Mouse (Mus musculus): ENCODE measurements around the gene Gna13. TPM values are rescaled to one million over a fixed set of nuclear protein-coding genes. Genes with fewer than 3 reads are reported as not detected.
A peak's percentile ranks its signal among the peaks of the same experiment; 100 is the strongest.

The Gna13 gene
- polyA plus RNA-seq, 2 experiments from 2014 or later = 55.1 to 57.8 TPM

DNA sequence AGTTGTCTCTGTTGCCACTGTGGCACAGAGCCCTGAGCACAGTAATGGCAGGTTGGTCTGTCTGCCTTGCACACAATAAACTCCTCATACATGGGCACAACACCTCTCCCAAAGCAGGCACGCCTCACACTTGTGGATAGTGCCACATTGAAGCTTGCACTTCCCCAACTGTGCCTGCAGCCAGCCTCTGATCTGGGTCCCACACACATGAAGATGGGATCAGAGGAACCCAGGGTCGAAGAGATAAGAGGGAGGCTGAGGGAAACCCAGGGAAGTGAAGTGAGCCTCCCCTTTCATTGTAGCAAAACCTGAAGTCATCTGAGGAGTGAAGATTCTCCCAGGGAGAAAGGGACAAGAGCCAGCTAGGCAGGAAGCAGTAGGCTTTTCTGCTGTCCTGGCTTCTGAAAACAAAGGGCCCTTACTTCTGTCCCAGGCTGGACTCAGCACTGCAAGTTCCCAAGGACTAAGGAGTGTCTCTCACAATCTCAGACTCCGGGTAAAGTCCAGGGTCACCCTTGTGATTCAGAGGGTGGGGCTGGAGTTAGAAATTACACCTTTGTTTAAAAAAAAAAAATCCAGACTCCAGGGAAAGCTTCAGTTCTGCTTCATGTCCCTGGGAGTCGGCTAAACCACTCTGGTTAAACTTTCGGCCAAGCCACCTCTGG lies 12.8 kb upstream of the Gna13 start:
- no peak for ATAC-seq

DNA sequence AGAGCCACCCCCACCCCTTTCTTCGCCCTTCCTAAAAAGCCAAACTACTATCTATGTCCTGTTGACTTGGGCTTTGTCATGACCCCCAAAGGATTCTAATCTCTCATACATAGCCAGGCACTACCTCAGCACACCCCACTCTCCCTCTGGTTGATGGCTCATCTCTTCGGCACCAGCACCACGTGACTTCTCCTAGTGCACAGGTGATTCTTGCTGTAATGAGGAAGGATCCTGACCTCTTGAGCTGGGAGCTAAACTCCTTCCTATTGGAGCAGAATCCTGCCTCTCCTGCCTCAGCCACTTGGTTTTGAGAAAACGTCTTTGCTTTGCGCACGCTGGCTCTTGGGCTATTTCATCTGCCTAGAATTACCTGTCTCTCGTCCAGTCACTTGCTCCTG lies 12.3 kb upstream of the Gna13 start:
- ATAC-seq = no peak

DNA sequence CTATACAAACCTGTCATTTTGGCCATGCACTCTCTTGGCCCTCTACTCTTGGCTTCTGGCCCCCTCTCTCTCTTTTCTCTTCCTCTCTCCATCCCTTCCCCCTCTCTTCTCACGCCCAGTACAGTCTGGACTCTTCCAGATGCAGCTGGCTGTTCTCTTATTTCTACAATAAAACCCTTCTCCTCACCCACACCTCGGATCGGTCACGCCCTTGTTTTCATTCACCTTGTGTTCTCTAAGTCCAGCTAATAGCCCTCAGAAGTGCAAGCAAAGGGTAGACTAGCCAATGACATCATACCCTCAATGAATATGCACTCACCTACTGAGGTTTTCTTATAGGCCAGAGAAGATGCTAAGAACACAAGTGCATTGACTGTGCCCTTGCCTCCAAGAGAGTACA lies 11.1 kb upstream of the Gna13 start:
- ATAC-seq = no peak

DNA sequence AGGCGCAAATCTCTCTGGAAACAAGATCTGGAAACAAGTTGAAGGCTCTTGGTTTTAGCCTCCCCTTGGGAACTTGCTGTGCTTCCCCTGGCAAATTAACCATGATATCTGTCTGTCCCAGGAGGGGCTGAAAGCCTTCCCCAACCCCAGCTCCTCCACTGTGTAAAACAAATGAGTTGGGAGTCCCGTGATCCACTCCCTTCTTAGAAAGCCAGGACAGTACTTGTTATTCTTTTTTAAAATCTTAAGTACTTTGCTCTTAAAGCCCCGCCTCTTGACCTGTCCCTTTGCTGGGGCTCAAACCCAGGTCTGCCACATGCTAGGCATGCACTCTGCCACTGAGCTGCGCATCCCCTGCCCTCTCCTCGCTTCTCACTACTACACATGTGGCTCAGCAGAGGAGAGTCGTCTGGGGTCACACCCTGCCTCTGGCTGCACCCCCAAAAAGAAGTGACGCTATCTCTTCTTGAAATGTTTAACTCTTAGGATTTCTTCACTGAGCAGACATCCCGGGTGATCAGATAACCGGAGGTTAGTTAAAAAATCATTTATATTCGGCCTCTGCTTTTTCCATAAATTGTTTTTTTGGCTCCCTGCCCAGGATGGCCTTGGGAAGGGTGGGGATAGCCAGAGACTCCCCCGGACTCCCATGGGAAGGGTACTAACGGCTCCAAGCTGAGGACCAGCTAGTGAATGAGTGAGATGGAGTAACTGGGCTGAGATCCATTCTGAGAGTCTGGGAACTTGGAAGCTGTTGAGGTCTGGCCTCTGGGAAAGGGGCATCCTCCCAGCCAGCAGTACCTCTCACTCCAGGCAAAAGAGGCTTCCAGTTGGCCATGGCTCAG lies 9.0 kb upstream of the Gna13 start:
- ATAC-seq = no peak

DNA sequence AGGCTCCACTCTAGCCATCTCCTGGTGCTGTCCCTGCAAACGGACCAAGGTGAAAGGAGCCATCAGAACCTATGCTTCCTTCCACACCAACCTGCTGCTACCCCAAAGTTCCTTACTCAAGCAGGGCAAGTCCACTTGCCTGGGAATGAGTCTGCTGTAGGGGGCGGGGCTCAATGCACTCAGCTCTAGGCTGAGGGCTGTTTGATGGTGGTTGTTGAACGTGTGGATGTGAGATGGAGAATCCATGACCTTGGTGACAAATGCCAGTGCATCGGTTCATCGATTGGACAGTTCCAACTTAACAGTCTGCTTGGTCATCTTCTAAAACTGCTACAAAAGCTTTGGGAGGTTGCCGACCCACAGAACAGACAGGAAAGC lies 8.4 kb upstream of the Gna13 start:
- ATAC-seq = no peak

DNA sequence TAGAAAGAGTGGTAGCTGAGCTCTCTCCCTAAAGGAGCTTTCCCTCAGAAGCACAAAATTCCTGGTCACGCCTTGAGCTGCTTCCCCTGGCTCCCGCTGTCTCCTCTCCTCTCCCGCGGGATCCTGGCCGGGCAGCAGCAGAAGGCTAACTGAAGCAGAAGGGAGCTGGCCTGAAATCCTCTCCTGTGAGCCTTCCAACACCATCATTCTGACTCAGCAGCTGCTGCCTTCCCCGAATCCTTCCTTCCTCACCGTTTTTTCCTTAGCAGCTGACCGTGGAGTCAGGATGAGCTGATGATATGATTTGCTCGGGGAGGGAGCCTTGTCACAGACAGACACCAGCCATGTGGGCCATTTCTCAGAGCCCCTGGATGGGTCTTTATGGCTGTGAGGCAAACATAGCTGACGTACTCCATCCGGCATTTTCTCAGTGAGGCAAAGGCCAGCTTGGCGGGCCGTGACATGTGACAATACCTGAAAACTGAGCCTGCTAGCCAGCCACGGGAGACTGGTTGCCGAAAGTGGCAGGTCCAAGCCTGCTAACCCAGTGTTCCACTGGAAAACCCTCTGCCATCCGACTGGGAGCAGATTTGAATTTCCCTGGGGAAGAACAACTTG lies 6.8 kb upstream of the Gna13 start:
- no peak for ATAC-seq

DNA sequence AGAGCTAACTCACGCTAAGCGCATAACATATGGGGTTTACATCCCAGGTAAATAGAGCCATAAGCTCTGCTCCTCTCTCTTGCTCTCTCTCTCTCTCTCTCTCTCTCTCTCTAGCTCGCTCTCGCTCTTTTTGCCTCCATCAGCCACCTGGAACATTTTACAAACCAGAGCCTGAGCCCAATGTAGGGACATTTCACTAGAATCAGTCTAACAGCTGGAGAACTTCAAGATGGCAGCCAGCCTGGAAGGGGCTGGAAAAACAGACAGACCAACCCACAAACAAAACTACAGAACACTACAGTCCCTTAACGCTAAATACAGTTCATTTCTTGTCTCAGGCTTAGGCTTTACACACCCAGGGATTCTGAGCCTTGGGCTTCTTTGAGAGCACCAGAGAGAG lies 5.5 kb upstream of the Gna13 start:
- no peak for ATAC-seq

DNA sequence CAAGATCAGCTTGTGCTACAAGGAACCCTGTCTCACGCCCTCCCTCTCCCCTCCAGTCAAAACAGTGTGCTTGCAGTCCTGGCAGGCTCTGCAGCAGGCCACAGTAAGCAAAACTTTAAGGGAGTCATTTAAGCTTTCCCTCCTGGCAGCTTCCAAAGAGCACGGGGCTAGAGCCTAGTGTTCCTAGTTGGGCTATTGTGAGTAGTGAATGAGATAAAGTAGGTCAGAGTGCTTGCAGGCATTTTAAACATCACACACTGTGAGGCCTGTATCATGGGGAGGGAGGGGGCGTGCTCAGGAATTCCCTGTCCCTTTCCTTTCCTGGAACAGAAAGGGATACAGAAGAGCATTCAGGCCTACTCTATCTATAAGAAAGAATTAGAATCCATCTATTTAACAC lies 4.1 kb upstream of the Gna13 start:
- no peak for ATAC-seq

DNA sequence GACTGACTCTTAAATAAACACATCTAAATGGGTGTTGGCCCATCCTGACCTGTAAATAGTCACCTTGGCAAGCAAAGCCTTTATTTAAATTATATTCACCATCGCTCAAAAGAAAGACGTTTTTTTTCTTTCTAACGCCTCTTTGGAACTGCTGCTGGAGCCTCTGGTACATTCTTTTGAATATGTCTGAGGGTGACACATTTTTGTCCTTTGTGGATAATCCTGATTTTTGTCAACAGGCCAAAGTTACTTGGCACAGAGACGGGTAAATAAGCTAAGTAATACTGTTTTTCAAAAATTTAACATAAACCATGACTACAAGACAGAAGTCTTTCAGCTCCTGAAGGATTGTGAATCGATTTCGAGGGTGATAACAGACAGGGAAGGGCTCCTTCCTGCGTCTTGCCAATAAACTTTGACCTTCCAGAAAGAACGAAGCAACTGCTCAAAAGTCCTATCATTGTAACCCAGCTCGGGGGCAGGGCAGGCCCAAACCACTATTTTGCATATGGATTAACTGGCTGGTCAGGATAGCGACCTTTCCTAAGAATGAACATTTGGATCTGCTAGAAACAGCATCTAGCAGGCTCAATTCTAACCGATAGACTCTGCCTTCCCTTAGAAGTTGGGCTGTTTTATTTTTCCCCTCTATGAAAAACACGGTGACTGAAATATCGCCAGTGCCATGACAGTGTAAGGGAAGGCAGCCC lies 3.4 kb upstream of the Gna13 start:
- no peak for ATAC-seq

DNA sequence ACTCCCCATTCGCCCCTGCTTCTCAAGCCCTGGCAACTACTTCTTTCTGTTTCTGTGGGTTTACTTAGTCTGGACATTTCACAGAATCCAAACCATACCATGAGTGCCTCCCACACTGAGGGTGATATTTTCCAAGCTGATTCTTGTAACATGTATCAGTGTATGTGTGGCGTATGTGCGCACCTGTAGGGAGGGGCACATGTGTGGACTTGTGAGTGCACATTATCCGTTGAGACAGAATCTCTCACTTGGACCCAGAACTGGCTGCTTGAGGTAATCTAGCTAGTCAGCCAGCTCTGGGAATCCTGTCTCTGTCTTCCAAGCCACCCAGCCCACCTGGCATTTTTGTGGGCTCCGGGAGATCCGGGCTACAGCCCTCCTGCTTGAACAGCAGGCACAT lies 2.5 kb upstream of the Gna13 start:
- no peak for ATAC-seq

DNA sequence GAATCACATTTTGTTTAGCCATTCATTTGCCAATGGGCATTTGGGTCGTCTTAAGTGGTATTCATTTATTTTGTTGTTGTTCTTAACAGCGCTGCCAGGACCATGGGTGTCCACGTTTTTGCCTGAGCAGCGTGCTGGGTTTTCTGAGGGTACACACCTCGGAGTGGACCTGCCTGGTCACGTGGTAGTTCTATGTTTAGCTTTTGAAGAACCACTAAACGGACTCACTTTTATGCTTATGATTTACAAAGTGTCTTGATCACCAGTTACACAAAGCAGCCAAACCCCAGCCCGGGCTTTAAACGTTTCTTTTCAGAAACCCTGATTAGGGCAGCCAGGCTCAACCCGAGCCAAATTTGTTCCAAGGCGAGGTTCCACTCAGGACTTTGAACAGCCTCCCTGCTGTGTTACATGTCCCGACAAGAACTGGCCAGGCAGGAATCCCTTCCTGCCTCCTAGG lies 2.0 kb upstream of the Gna13 start:
- no peak for ATAC-seq

DNA sequence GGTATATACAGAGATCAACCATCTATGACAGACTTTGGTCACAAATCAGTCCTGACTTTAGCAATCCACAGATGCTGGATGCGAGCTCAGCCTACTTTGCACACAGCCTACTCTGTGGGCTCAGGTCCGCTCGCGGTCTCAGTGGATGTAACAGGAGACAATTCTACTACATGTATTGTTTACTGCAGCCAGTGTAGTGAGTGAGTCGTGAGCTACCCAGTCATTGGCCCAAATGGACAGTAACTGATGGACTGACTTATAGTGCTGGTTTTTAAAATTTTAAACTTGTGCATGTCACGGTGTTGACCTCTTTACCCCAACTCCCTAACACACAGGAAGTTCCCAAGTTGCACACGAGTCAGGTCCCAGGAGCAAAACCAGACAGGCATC lies 1.4 kb upstream of the Gna13 start:
- ATAC-seq = no peak

DNA sequence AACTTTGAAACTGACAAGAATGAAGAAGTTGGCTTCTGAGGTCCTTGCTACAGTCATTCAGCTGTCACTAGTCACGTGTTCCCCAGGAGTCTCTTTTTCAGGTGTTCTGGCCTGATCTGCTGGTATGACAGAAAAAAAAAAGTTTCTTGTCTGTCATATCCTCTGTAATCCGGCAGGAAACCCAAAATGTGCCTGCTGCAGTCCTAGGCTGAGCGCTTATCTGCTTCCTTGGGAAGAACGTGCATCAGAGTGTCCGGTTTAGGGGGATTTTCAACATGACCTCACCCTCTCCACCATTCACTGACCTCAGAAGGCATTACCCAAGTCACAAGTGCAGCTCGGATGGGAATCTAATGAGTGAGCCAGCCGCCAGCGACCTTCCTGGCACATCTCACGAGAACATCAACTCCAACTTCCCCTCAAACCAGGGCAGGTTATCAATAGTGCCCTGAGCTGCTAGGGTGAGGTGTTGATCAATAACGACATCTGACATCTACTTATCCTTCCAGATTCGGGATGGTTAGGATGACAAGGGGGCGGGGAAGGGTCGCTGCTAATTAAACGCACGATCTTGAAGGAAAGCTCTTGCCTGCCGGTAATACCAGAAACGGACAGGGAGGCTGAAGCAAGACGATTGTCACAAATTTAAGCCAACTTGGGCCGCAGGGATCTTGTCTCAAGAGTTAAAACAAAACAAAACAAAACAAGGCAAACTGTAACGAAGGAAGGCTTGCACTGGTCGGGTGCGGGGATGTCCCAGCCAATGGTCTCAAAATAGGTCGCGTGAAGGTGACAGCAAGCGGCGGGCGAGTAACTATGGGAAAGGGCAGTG lies 784 bp upstream of the Gna13 start:
- peak; percentile 50 for ATAC-seq

DNA sequence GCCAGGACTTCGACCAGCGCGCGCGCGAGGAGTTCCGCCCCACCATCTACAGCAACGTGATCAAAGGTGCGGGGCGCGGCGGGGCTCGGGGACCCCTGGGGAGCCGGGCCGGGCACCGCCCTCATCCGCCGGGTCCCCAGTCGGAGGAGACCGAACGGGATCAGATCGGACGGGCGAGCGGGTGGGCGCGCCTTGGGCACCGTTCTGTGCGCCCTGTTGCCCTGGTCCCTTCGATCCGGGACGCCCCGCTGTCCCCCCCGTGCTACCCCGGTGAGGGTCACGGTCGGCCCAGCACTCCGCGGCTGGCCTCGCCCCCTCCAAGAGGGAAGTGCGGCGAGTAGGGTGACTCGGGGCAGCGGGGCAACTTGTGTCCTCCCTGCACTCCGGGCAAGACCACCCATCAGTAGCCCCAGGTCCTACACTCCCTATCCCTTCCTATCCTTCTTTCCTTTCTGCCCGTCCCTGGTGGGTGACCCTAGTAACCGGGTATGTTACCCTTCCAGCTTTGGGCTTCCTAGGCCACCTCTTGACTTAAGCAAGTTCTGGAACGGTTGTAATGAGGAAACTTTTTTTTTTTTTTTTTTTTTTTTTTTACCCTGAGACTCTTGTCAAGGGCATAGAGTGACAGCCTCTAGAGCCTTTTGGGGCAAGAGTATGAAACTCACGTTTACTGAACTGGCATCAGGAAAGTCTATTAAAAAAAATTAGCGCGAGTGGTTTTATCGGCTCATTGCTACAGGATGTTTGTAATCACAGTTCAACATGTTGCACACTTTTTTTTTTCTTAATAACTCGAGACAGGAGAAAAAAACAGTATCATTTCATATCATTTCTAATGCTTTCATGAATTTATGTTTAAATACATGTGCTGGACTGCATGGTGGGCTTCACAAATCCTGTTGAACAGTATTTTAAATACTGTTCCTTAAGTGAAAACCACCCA lies 831 bp downstream of the Gna13 start:
- peak; percentile 8 for ATAC-seq

DNA sequence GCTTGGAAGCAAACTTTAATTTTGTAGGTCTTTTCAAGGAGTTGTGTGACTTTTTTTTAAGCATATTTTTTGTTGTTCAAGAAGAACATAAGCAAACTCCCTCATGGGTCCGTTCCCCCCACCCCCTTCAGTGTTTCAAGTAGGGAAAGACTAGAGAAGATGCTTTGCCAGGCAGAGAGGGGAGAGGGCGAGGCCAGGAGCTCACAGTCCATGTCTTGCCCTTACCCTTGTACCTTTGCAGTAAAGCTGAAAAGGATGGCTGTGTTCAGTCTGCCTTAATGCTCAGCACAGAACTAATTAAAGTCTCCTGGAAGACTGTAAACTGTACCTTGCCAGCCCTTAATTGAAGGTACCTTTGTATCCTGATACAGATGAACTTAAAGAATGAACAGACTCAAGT lies 1.7 kb downstream of the Gna13 start:
- ATAC-seq = no peak

DNA sequence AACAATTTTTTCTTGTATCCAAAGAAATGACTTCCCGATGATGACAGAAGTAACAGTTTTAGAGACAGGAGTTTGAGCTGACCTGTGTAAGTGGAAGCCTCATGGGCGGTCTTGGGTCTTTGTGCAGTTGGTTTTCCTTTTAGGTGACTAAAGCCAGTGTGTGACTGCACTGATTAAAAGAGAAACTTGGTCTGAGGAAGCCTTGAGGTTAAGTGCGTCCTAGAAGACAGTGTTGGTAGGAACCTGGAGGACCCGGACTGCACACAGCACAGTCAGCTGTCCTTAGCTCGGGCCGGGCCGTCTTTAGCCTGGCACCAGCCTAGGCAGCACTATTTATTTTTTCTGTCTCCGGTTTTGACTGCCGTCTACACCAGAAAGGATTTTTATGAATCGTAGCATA lies 2.2 kb downstream of the Gna13 start:
- ATAC-seq = no peak

DNA sequence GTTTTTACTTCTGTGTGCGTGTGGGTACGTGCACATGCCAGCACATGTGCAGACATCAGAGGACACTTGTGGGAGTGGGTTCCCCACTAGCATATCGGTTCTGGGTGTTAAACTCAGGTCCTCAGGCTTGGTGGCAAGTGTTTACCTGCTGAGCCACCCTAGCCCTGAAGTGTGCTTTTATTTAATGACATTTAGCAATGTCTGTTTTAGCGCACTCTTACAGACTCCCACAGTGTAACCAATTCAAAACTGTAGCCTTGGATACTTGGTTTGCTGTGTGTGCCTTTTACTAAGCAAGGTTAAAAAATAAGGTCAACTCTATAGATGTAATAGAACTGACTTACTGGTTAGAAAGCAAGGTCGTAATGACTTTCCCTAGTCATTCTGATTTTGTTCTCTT lies 3.2 kb downstream of the Gna13 start:
- ATAC-seq = no peak

DNA sequence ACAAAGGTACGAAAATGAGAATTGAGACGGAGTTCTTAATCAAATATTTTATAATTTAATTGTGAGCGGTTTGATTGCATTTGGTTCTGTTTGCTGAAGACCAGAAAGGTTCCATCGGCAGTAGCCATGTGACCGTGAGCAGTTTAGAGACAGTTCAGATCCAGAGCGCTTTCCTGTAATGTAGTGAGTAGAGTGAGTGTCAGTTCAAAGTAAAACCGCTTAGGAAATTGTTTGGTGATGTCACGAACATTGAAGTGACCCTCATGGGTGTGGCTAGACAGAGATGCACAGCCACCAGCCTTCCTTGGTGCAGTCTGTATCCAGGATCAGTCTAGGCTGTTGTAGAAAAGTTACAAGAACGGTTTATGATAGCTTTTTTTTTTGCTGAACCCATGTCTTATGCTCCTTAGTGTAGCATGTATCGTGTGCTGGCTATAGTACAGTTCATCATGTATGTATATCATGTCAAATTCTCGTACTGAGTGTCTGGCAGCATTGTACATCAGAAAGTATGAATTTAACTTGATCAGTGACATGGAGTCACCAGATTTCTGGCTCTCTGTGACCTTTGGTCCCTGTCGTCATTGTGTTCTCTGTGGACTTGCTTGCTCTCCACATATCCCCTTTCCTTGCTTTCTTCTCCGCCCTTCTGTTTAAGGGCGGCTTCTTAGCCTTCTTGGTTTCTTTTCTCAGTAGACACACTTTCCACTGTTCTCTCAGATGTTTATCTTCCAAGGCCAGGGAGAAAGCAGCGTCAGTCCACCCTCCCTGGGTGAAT lies 4.4 kb downstream of the Gna13 start:
- no peak for ATAC-seq

DNA sequence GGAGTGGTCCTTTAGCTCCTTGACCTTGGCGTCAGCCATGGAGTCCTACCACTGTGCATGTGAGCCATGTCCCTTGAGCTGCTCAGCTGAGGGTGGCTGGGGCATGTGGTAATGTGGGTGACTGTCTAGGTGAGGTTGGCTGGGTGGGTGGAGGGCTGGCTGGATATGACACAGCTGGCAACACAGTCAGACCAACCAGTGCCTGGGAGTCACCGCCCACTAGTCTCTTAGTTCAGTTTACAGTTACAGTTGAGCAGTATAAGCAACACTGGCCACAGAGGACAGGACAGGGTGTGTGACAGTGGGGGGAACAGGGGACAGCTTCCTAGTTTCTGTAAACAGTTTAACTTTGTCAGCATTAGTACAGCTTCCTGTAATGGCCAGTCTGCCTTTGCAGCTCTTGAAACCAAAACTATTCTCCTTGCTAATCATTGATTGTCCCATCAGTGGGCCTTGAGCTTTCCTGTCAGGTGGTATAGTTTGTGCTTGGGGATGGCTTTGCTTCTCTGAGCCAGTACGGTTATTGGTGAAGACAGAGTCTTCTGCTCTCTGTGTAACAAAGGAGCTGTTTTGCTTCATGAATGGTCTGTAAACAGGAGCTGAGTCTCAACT lies 6.5 kb downstream of the Gna13 start:
- peak; percentile 65 for ATAC-seq

DNA sequence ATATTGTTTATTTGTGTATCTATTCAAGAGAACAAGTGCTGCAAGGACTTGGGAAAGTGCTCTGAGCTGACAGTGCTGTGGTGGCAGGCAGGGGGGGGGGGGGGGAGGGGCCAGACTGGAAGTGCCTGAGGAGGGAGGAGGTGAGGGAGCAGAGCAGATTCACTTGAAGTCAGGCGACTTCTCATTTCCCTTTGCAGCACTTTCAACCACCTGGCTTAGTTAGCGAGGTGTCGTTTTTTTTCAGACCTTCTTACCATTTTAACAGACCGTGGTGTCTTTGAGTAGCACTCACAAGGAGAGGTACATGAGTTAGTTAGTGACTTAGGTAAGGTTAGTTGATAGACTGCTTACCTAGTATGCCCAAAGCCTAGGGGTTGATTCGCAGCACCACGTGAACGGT lies 12.8 kb downstream of the Gna13 start:
- ATAC-seq = peak; percentile 82
